Mouse (Mus musculus) limb, embryonic 12.5 days (tissue): ENCODE data around the gene Extl1. TPM values are rescaled to one million over a fixed set of nuclear protein-coding genes. Genes with fewer than 3 reads are reported as not detected.

Source experiments
- ATAC-seq: fragments of 200-750 bp; cut with Nextera tagmentation; 2 replicates; pipeline ENCODE4 v1.8.0; 2017; ENCODE audit warnings: low read depth, moderate TSS enrichment; ENCODE audit not compliant: insufficient number of reproducible peaks, insufficient read depth, low FRiP score, low TSS enrichment
- H3K27ac ChIP-seq: fragments of 300-500 bp; sonication (generic); 2 replicates; pipeline ENCODE4 v1.5.1; 2016; ENCODE audit warnings: mild to moderate bottlenecking, moderate library complexity
- H3K27me3 ChIP-seq: fragments of 300-500 bp; sonication (generic); 2 replicates; pipeline ENCODE4 v1.6.1; 2016; ENCODE audit warnings: mild to moderate bottlenecking, moderate library complexity
- H3K36me3 ChIP-seq: fragments of 300-500 bp; sonication (generic); 2 replicates; pipeline ENCODE4 v1.6.1; 2016; ENCODE audit warnings: mild to moderate bottlenecking, moderate library complexity
- H3K4me1 ChIP-seq: fragments of 300-500 bp; sonication (generic); replicated peaks from 2 replicates; pipeline ENCODE4 v1.6.1; 2016
- H3K4me2 ChIP-seq: fragments of 300-500 bp; sonication (generic); 2 replicates; pipeline ENCODE4 v1.6.1; 2016; ENCODE audit warnings: mild to moderate bottlenecking, moderate library complexity
- H3K4me3 ChIP-seq: fragments of 300-500 bp; sonication (generic); replicated peaks from 2 replicates; pipeline ENCODE4 v1.5.1; 2016; ENCODE audit warnings: mild to moderate bottlenecking
- H3K9ac ChIP-seq: fragments of 300-500 bp; sonication (generic); replicated peaks from 2 replicates; pipeline ENCODE4 v1.6.1; 2016; ENCODE audit warnings: mild to moderate bottlenecking, moderate library complexity
- H3K9me3 ChIP-seq: fragments of 300-500 bp; sonication (generic); 2 replicates; pipeline ENCODE4 v1.6.1; 2016; ENCODE audit warnings: mild to moderate bottlenecking, moderate library complexity
- WGBS: fragments of 180-500 bp; shearing (Covaris S2); methylation state at CpG from one replicate; pipeline ENCODE4 v1.1.7; 2016; 5-methylcytosine and 5-hydroxymethylcytosine counted together
- polyA plus RNA-seq: library from polyadenylated mRNA; unstranded; fragments of >200 nt; fragmentation: Nextera tagmentation; extraction: Ambion mirVana; gene quantifications from 2 replicates; pipeline ENCODE4 v1.2.1, GENCODE M21; 2016

Extl1 gene
- polyA plus RNA-seq, 1 experiment from 2014 or later = 3.4 TPM

- Histone ChIP-seq H3K27ac (no peak overlapping the region), H3K9me3 (no peaks in the 10 kb centered on the region), H3K4me1 (no peaks in the 10 kb centered on the region), H3K4me2 (no peak overlapping the region), H3K9ac (no peak overlapping the region), H3K4me3 (no peak overlapping the region), H3K36me3 (no peaks in the 10 kb centered on the region), H3K27me3 (no peaks in the 10 kb centered on the region; the same call in 1 of the 2 replicates)
- ATAC-seq = no peak
- 70% methylated on average over 5 of the region's 5 CpGs for WGBS
Measured at GRCm38 (mm10) chr4:134330281-134330680, 53.4 kb downstream of the Extl1 start.

GRCm38 (mm10) chr4:134328832-134329231 is 54.8 kb downstream of the Extl1 start:
- ATAC-seq = no peak
- 91% methylated on average over 8 of the region's 8 CpGs for WGBS
- Histone ChIP-seq H3K9ac (no peak overlapping the region), H3K27me3 (no peaks in the 10 kb centered on the region; the same call in 1 of the 2 replicates), H3K36me3 (no peaks in the 10 kb centered on the region), H3K4me2 (no peak overlapping the region), H3K9me3 (no peaks in the 10 kb centered on the region), H3K4me3 (no peak overlapping the region), H3K27ac (no peak overlapping the region), H3K4me1 (no peaks in the 10 kb centered on the region)

- no peak overlapping the region for H3K9ac ChIP-seq
- no peaks in the 10 kb centered on the region; the same call in 1 of the 2 replicates for H3K27me3 ChIP-seq
- no peak overlapping the region for H3K27ac ChIP-seq
- H3K4me1 ChIP-seq = no peaks in the 10 kb centered on the region
- no peaks in the 10 kb centered on the region for H3K36me3 ChIP-seq
- no peak overlapping the region for H3K4me2 ChIP-seq
- no peak for ATAC-seq
- no peak overlapping the region for H3K4me3 ChIP-seq
- H3K9me3 ChIP-seq = no peaks in the 10 kb centered on the region
- 56% methylated on average over 8 of the region's 8 CpGs for WGBS
Measured at GRCm38 (mm10) chr4:134328151-134328550, 55.5 kb downstream of the Extl1 start.

- no peak for ATAC-seq
- H3K27ac ChIP-seq = no peak overlapping the region
- 72% methylated on average over 5 of the region's 5 CpGs for WGBS
- no peaks in the 10 kb centered on the region; the same call in 1 of the 2 replicates for H3K27me3 ChIP-seq
- no peak overlapping the region for H3K9ac ChIP-seq
- no peaks in the 10 kb centered on the region for H3K36me3 ChIP-seq
- no peak overlapping the region for H3K4me2 ChIP-seq
- H3K4me3 ChIP-seq = no peak overlapping the region
- no peaks in the 10 kb centered on the region for H3K4me1 ChIP-seq
- H3K9me3 ChIP-seq = no peaks in the 10 kb centered on the region
Measured at GRCm38 (mm10) chr4:134326859-134327530, 56.7 kb downstream of the Extl1 start.

GRCm38 (mm10) chr4:134324655-134325054 is 59.0 kb downstream of the Extl1 start:
- no peak for ATAC-seq
- H3K4me1 ChIP-seq = no peaks in the 10 kb centered on the region
- 71% methylated on average over 5 of the region's 5 CpGs for WGBS
- H3K9me3 ChIP-seq = peaks cover 4% of the 10 kb centered on the region; the same call in 1 of the 2 replicates
- no peaks in the 10 kb centered on the region; the same call in 1 of the 2 replicates for H3K27me3 ChIP-seq
- H3K4me3 ChIP-seq = no peak overlapping the region
- H3K9ac ChIP-seq = no peak overlapping the region
- H3K36me3 ChIP-seq = no peaks in the 10 kb centered on the region
- H3K4me2 ChIP-seq = no peak overlapping the region
- H3K27ac ChIP-seq = no peak overlapping the region

GRCm38 (mm10) chr4:134321524-134321923 is 62.1 kb downstream of the Extl1 start:
- no peak overlapping the region for H3K4me3 ChIP-seq
- no peak overlapping the region for H3K4me2 ChIP-seq
- WGBS = 68% methylated on average over 3 of the region's 3 CpGs

GRCm38 (mm10) chr4:134319674-134320073 is 64.0 kb downstream of the Extl1 start:
- no peak for ATAC-seq
- H3K9me3 ChIP-seq = peaks cover 4% of the 10 kb centered on the region; the same call in 1 of the 2 replicates
- H3K27me3 ChIP-seq = no peaks in the 10 kb centered on the region; the same call in 1 of the 2 replicates
- no peak overlapping the region for H3K4me2 ChIP-seq
- H3K27ac ChIP-seq = no peak overlapping the region
- WGBS = 80% methylated on average over 5 of the region's 5 CpGs
- peaks cover 9% of the 10 kb centered on the region for H3K4me1 ChIP-seq
- no peak overlapping the region for H3K9ac ChIP-seq
- H3K4me3 ChIP-seq = no peak overlapping the region
- no peaks in the 10 kb centered on the region for H3K36me3 ChIP-seq

More at GRCm38 (mm10) chr4:134321524-134321923, 62.1 kb downstream of the Extl1 start:
- no peak for ATAC-seq
- Histone ChIP-seq H3K9ac (no peak overlapping the region), H3K4me1 (no peaks in the 10 kb centered on the region), H3K9me3 (peaks cover 4% of the 10 kb centered on the region; the same call in 1 of the 2 replicates), H3K27ac (no peak overlapping the region), H3K27me3 (no peaks in the 10 kb centered on the region; the same call in 1 of the 2 replicates), H3K36me3 (no peaks in the 10 kb centered on the region)

- H3K4me3 ChIP-seq = no peak overlapping the region
- H3K9me3 ChIP-seq = peaks cover 4% of the 10 kb centered on the region; the same call in 1 of the 2 replicates
- ATAC-seq = no peak
- no peaks in the 10 kb centered on the region for H3K36me3 ChIP-seq
- no peaks in the 10 kb centered on the region; the same call in 1 of the 2 replicates for H3K27me3 ChIP-seq
- H3K9ac ChIP-seq = no peak overlapping the region
- WGBS = 88% methylated on average over 5 of the region's 5 CpGs
- H3K4me2 ChIP-seq = no peak overlapping the region
- H3K27ac ChIP-seq = no peak overlapping the region
- peaks cover 14% of the 10 kb centered on the region for H3K4me1 ChIP-seq
Measured at GRCm38 (mm10) chr4:134319074-134319473, 64.6 kb downstream of the Extl1 start.

- H3K9ac ChIP-seq = no peak overlapping the region
- no peaks in the 10 kb centered on the region for H3K36me3 ChIP-seq
- peak; percentile 32 for ATAC-seq
- peaks cover under 1% of the 10 kb centered on the region; the same call in 1 of the 2 replicates for H3K9me3 ChIP-seq
- no peaks in the 10 kb centered on the region for H3K27me3 ChIP-seq
- WGBS = 48% methylated on average over 16 of the region's 16 CpGs
- no peak overlapping the region for H3K4me3 ChIP-seq
- peaks cover 14% of the 10 kb centered on the region for H3K4me1 ChIP-seq
- H3K27ac ChIP-seq = no peak overlapping the region
- no peak overlapping the region for H3K4me2 ChIP-seq
Measured at GRCm38 (mm10) chr4:134316390-134316789, 67.3 kb downstream of the Extl1 start.

- Histone ChIP-seq H3K4me2 (peak overlapping the region; percentile 34; the same call in 1 of the 2 replicates), H3K9ac (no peak overlapping the region), H3K9me3 (no peaks in the 10 kb centered on the region), H3K27ac (no peak overlapping the region), H3K4me1 (peaks cover 14% of the 10 kb centered on the region), H3K4me3 (peak overlapping the region; percentile 12; the same call in 1 of the 2 replicates), H3K27me3 (no peaks in the 10 kb centered on the region), H3K36me3 (no peaks in the 10 kb centered on the region)
- no peak for ATAC-seq
- 73% methylated on average over 9 of the region's 9 CpGs for WGBS
Measured at GRCm38 (mm10) chr4:134315470-134315869, 68.2 kb downstream of the Extl1 start.

- Histone ChIP-seq H3K9ac (no peak within 1 kb of the TSS; the same call in 1 of the 2 replicates), H3K27ac (no peak within 1 kb of the TSS), H3K4me1 (peaks cover 14% of the 10 kb centered on the region), H3K36me3 (no peaks in the 10 kb centered on the region), H3K9me3 (no peaks in the 10 kb centered on the region), H3K4me3 (peak within 1 kb of the TSS; percentile 12; the same call in 1 of the 2 replicates), H3K27me3 (no peaks in the 10 kb centered on the region), H3K4me2 (peak within 1 kb of the TSS; percentile 34)
- WGBS = 26% methylated on average over 11 of the region's 11 CpGs
- no peak for ATAC-seq
Measured at GRCm38 (mm10) chr4:134314876-134315275, 68.8 kb downstream of the Extl1 start, which contains the start of gene Trim63. TSS of gene Trim63 (plus strand) at chr4:134315120.
